Mouse (Mus musculus) heart, postnatal 0 days (tissue): ENCODE measurements at regions not wholly inside any gene's neighbourhood (a gene's known extent, or its start where the extent isn't known, plus 50 kb on each side); places are given as distances from the start of the nearest gene placed in this dataset.
"Not testable (repeated sequence)": the region's sequence is repeated elsewhere in the genome, so short reads cannot be mapped to it uniquely, and the experiment has no call there.

Experiments used
- ATAC-seq: fragments of 200-750 bp; cut with Nextera tagmentation; 2 replicates; pipeline ENCODE4 v1.8.0; 2017; ENCODE audit warnings: low read depth, moderate number of reproducible peaks, moderate library complexity; ENCODE audit not compliant: insufficient read depth
- DNase-seq: peaks from one replicate; pipeline ENCODE4 v3.0.0-alpha.2; 2016; ENCODE audit warnings: low spot score
- H3K27ac ChIP-seq: fragments of 300-500 bp; sonication (generic); 2 replicates; pipeline ENCODE4 v1.5.1; 2014; ENCODE audit warnings: low read depth, mild to moderate bottlenecking
- H3K27me3 ChIP-seq: fragments of 300-500 bp; sonication (generic); 2 replicates; pipeline ENCODE4 v1.6.1; 2014; ENCODE audit warnings: low read length, mixed read lengths; ENCODE audit not compliant: control insufficient read depth, insufficient read depth
- H3K36me3 ChIP-seq: fragments of 300-500 bp; sonication (generic); replicated peaks from 2 replicates; pipeline ENCODE4 v1.6.1; 2014; ENCODE audit warnings: low read length, mixed read lengths; ENCODE audit not compliant: control insufficient read depth, insufficient read depth
- H3K4me1 ChIP-seq: fragments of 300-500 bp; sonication (generic); 2 replicates; pipeline ENCODE4 v1.6.1; 2014; ENCODE audit warnings: antibody characterized with exemption; ENCODE audit not compliant: control insufficient read depth, insufficient read depth
- H3K4me2 ChIP-seq: fragments of 300-500 bp; sonication (generic); 2 replicates; pipeline ENCODE4 v1.6.1; 2014; ENCODE audit warnings: low read depth, mild to moderate bottlenecking, low read length, moderate library complexity
- H3K4me3 ChIP-seq: fragments of 300-500 bp; sonication (generic); 2 replicates; pipeline ENCODE4 v1.5.1; 2014; ENCODE audit warnings: low read depth, low read length
- H3K9ac ChIP-seq: fragments of 300-500 bp; sonication (generic); replicated peaks from 2 replicates; pipeline ENCODE4 v1.6.1; 2014; ENCODE audit warnings: low read depth, low read length, mixed read lengths
- H3K9me3 ChIP-seq: fragments of 300-500 bp; sonication (generic); replicated peaks from 2 replicates; pipeline ENCODE4 v1.6.1; 2016; ENCODE audit warnings: low read length; ENCODE audit not compliant: control insufficient read depth
- CTCF ChIP-seq: IDR thresholded peaks from 2 replicates; pipeline ENCODE4 v1.5.1; 2016; ENCODE audit warnings: antibody characterized with exemption, control low read depth, low read depth
- EP300 ChIP-seq: IDR thresholded peaks from 2 replicates; pipeline ENCODE4 v1.6.1; 2016; ENCODE audit warnings: antibody characterized with exemption, low read depth
- WGBS: fragments of 180-500 bp; shearing (Covaris S2); extraction: QIAGEN DNeasy Blood & Tissue Kit; methylation state at CpG from one replicate; pipeline ENCODE4 v1.1.7; 2014; 5-methylcytosine and 5-hydroxymethylcytosine counted together

GRCm38 (mm10) chr2:85280580-85280979 is 58.5 kb downstream of the Olfr987 start:
- ATAC-seq (peak; percentile 25; the same call in 1 of the 2 replicates), DNase-seq (peak; percentile 8)
- no peaks in the 10 kb centered on the region for H3K27me3 ChIP-seq
- H3K36me3 ChIP-seq, result no peaks in the 10 kb centered on the region
- no peak overlapping the region for H3K9ac ChIP-seq
- WGBS, result 43% methylated on average over 2 of the region's 2 CpGs
- H3K4me1 ChIP-seq, result peaks cover 5% of the 10 kb centered on the region; the same call in 1 of the 2 replicates
- H3K9me3 ChIP-seq, result no peaks in the 10 kb centered on the region
- peak overlapping the region; percentile 56 for H3K27ac ChIP-seq
- no peak for TF ChIP-seq EP300
- TF ChIP-seq CTCF, result no peak
- no peak overlapping the region for H3K4me2 ChIP-seq
- H3K4me3 ChIP-seq, result no peak overlapping the region

- ATAC-seq (no peak), DNase-seq (no peak)
- Histone ChIP-seq H3K4me1 (no peaks in the 10 kb centered on the region; the same call in 1 of the 2 replicates), H3K4me3 (no peak overlapping the region), H3K36me3 (no peaks in the 10 kb centered on the region), H3K27me3 (no peaks in the 10 kb centered on the region), H3K4me2 (no peak overlapping the region), H3K9ac (no peak overlapping the region), H3K9me3 (no peaks in the 10 kb centered on the region), H3K27ac (no peak overlapping the region)
- 63% methylated on average over 3 of the region's 3 CpGs for WGBS
- TF ChIP-seq CTCF (no peak), EP300 (no peak)
Measured at GRCm38 (mm10) chr2:85278128-85278527, 61.0 kb downstream of the Olfr987 start.

DNA sequence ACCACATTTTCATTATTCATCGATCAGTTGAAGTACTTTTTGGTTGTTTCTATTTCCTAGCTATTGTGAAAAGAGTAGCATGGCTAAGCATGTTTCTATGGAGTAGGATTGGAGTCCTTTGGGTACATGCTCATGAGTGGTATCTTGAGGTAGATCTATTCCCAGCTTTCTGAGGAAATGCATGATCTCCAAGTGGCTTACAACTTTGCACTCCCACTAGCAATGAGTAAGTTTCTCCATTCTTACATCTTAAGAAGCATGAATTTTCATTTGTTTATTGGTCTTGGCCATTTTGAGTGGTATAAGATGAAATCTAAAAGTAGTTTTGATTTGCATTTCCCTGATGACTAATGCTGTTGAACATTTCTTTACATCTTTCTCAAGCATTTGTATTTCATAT is 61.7 kb downstream of the Olfr987 start:
- no peaks in the 10 kb centered on the region for H3K27me3 ChIP-seq

GRCm38 (mm10) chr2:85266813-85267212 is 69.8 kb upstream of the Lrrc55 start:
- ATAC-seq, H3K9me3 ChIP-seq, DNase-seq, H3K9ac ChIP-seq, H3K27ac ChIP-seq, H3K27me3 ChIP-seq, H3K4me1 ChIP-seq, H3K36me3 ChIP-seq, H3K4me3 ChIP-seq, H3K4me2 ChIP-seq: not testable (repeated sequence)
- 80% methylated on average over 14 of the region's 14 CpGs for WGBS

More for the DNA sequence above, 61.7 kb downstream of the Olfr987 start:
- H3K9ac ChIP-seq, result no peak overlapping the region
- H3K36me3 ChIP-seq, result no peaks in the 10 kb centered on the region
- H3K4me1 ChIP-seq, result no peaks in the 10 kb centered on the region; the same call in 1 of the 2 replicates
- no peak for ATAC-seq
- H3K27ac ChIP-seq, result no peak overlapping the region
- H3K4me3 ChIP-seq, result no peak overlapping the region
- H3K9me3 ChIP-seq, result no peaks in the 10 kb centered on the region
- WGBS, result 89% methylated on average over 1 of the region's 1 CpGs
- H3K4me2 ChIP-seq, result no peak overlapping the region
- TF ChIP-seq CTCF (no peak), EP300 (no peak)
- no peak for DNase-seq

- Histone ChIP-seq H3K4me1 (peaks cover 3% of the 10 kb centered on the region; the same call in 1 of the 2 replicates), H3K9ac (no peak overlapping the region), H3K36me3 (no peaks in the 10 kb centered on the region), H3K9me3 (no peaks in the 10 kb centered on the region), H3K4me2 (no peak overlapping the region), H3K27ac (no peak overlapping the region), H3K4me3 (no peak overlapping the region), H3K27me3 (no peaks in the 10 kb centered on the region)
- no peak for ATAC-seq
- TF ChIP-seq CTCF (no peak), EP300 (no peak)
- no peak for DNase-seq
Measured at GRCm38 (mm10) chr2:85265667-85266066, 68.7 kb upstream of the Lrrc55 start.

DNA sequence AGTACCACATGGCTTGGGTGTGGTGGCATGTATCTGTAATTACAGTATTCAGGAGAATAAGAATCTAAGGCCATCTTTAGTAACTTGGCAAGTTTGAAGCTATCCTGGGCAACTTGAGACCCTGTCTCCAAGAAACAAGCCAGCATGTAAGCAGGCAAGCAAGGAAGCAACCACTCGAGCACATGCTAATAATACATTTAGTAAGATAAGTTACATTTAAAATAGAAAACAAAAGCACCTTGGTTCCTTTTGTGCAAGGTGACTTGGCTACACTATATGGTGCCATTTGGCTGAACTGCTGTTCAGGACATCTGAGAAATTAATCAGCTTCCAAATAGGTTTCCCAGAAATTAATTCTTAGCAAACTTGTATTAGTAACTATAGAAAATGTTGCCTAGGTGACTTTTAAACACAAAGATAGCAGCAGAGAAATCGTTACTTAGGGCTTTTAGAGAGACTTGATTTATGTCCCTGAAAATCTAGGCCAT is 68.1 kb upstream of the Lrrc55 start:
- H3K4me1 ChIP-seq, result peaks cover 3% of the 10 kb centered on the region; the same call in 1 of the 2 replicates
- no peak overlapping the region for H3K4me3 ChIP-seq
- WGBS, result 35% methylated on average over 2 of the region's 2 CpGs
- ATAC-seq, result no peak
- H3K27ac ChIP-seq, result no peak overlapping the region
- H3K27me3 ChIP-seq, result no peaks in the 10 kb centered on the region
- TF ChIP-seq CTCF, result no peak
- no peak for TF ChIP-seq EP300
- H3K9me3 ChIP-seq, result no peaks in the 10 kb centered on the region
- no peak for DNase-seq
- no peak overlapping the region for H3K9ac ChIP-seq
- H3K4me2 ChIP-seq, result no peak overlapping the region
- no peaks in the 10 kb centered on the region for H3K36me3 ChIP-seq
